Mouse (Mus musculus) CD4-positive helper T cell, adult 2 months (primary cell): ENCODE results near the gene 2900011O08Rik.

ENCODE experiments used
- DNase-seq: peaks from one replicate; pipeline ENCODE4 v3.0.0-alpha.2; 2012; ENCODE audit warnings: low read depth, missing footprints, low spot score

The 2900011O08Rik gene

DNA sequence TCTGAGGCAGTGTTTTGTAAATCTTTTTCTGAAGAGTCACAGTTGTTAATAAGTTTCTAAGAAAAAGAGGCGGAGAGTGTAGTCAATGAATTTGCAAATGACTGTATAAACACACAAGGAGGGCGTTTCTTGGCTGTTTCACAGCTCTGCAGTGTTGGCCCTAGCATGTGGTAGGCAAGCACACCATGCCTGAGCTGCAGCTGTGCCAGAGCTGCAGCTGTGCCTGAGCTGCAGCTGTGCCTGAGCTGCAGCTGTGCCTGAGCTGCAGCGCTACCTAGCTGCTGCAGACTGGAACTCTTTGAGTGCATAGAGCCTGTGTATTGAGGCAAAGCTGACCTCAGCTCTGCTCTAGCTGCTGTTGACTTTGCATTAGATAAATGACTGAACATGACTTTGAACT lies 17.8 kb downstream of the 2900011O08Rik start:
- no peak for DNase-seq

DNA sequence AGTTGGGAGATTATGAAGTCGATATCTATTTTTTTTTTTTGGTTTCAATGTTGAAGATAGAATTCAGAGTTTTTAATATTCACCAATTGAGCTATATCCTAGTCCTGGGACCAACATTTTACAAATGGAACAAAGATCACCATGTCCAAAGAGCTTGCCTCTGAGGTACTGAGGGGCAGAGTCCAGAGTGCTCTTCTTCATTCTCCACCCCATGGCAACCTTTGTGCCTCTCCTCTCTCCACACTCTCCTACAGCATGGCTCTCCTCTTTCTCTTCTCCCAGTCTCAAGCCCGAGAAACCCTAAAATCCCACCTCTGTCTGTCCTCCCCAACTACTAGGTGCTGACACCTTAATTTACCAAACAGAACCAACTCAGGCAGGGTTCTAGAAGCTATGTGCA lies 18.3 kb downstream of the 2900011O08Rik start:
- no peak for DNase-seq

- DNase-seq = no peak
These were observed 18.9 kb downstream of the 2900011O08Rik start for GRCm38 (mm10) chr16:14005266-14005665.

DNA sequence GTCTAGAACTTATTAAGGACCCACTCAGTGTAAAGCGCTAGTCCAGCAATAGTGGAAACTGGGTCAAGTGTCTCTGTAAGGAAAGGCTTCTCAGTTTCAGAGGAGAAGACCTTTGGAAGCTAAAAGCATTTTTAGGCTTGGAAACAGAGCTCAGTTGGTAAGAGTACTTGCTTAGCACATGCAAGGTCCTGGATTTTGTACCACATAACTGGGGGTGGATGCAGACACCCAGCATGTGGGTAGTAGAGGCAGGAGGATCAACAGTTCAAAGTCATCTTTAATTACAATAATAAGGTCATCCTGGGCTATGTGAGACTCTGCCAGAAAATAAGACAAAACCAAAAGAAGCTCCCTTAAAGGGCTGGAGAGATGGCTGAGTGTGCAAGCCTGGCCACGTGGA lies 21.7 kb downstream of the 2900011O08Rik start:
- DNase-seq = no peak

DNA sequence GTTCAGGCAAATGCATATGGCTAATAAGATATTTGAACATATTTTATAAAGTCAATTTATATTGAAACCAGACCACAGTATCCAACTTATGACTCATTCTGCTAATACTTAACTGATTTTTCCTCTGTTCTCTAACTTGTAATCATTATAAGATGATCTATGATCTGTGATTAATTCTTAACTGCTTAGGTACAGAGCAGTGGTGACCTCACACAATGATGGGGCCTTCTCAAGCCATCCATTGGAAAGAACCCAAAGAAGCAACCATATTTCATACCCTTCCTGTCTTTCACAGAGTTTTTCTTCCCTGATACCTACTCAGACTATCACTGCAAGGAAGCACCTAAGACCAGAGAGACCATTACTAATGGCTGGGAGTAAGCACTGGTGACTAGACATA lies 22.3 kb downstream of the 2900011O08Rik start:
- DNase-seq = no peak

- no peak for DNase-seq
These were observed 23.6 kb downstream of the 2900011O08Rik start for GRCm38 (mm10) chr16:14009966-14010365.

GRCm38 (mm10) chr16:14017306-14017705 lies 30.9 kb downstream of the 2900011O08Rik start:
- DNase-seq = no peak

GRCm38 (mm10) chr16:14021166-14021822 lies 34.9 kb downstream of the 2900011O08Rik start:
- no peak for DNase-seq

DNA sequence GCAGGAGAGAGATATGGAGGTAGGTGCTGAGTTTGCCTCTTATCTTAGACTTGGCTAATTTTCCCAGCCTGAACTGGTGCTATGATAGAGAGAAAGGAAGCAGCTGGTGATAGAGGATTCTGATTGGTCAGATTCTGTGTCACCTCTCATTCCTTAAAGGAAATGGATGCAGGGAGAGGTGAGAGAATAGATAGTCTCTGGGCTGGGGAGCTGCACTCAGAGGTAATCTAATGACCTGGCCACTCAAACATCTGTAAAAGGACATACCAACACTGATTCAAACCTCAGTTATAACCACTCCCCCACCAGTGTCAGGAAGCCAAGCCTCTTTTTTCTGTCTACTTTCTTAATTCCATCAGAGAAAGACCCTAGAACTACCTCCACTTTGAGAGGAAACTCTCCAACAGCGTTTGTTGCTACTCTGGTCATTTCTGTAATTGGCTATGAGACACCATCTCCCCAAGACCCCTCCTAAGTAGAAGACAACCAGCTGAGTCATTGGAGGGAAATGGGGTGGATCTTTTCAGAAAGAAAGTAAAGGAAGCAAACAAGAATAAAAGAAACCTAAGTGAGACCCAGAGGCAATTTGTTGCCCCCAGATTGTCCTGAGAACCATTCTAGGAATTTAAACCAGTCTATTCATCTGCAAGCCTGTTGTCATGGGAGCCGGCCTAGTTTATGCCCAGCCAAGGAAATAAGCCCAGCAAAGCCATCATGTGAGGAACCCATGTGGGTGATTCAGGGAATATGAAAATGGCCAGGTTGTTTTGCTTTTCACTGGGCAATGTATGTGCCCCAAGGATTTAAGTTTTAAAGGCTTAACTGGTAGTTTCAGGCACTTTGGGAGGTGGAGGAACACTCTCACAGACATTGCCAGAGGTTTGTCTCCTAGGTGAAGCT lies 38.9 kb downstream of the 2900011O08Rik start:
- DNase-seq = no peak

GRCm38 (mm10) chr16:14029072-14029471 lies 42.7 kb downstream of the 2900011O08Rik start:
- no peak for DNase-seq

DNA sequence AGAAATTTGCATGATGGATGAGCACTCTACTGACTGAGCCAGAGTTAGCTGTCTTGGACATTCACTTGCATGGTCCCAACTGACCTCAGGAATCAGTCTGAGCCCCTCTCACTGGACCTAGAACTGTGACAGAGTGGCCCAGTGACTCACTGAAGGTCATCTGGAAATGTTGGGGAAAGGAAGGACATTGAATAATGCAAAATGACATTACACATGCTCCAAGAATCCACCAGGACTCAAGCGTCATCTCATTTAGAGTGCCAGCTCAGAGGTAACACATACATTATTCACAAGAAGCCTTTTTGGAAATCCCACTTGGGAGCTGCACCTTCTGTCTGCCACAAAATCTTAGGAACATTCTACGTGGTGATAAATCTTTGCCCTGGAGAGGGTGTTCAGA lies 43.4 kb downstream of the 2900011O08Rik start:
- no peak for DNase-seq

DNA sequence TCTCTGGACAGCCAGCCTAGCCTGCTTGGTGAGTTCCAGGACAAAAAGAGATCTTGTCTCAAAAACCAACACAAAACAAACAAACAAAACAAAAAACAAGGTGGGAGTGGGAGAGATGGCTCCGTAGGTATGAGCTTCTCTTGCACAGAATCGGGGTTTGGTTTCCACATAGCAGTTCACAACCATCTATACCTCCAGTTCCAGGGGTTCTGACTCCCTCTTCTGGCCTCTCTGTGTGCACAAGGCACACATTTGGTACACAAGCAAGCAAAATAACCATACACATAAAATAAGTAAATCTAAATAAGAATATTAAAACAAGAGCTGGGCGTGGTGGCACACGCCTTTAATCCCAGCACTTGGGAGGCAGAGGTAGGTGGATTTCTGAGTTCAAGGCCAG lies 44.2 kb downstream of the 2900011O08Rik start:
- no peak for DNase-seq

GRCm38 (mm10) chr16:14033076-14033475 lies 46.7 kb downstream of the 2900011O08Rik start:
- no peak for DNase-seq

DNA sequence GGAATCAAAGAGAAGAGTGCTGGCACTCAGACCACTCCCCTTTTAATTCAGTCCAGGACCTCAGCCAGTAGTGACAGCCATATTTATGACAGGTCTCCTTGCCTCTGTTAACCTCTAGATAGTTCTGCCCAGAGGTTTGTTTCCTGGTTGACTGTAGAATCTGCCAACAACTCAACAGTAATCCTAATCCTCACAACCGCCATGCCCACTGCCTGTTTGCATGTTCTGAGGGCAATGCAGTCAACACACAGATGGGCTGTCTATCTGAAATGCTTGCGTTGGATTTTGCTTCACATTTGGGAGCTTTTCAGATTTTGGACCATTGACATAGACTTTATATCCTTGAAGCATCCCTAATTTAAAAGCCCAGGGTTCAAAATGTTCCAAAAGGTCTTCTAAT lies 56.0 kb downstream of the 2900011O08Rik start:
- DNase-seq = no peak

DNA sequence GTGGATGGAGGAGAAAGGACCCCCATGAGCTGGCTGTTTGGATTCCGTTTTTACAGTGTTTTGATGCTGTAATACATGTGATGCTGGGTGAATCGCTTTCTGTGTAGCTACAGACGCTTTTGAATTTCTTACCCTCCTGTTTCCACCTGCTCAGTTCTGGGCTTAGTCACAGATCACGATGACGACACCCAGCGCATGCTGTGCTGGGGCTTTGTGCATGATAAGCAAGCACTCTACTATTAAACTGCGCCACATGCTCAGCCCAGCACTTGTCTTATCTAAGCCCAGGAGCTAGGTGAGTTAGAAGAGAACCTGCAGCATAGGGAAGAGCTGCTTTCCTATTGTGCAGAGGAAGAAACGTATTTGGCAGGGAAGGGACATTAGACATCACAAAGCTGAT lies 58.3 kb downstream of the 2900011O08Rik start:
- DNase-seq = no peak

- no peak for DNase-seq
These were observed 59.9 kb downstream of the 2900011O08Rik start for GRCm38 (mm10) chr16:14046224-14046756.

DNA sequence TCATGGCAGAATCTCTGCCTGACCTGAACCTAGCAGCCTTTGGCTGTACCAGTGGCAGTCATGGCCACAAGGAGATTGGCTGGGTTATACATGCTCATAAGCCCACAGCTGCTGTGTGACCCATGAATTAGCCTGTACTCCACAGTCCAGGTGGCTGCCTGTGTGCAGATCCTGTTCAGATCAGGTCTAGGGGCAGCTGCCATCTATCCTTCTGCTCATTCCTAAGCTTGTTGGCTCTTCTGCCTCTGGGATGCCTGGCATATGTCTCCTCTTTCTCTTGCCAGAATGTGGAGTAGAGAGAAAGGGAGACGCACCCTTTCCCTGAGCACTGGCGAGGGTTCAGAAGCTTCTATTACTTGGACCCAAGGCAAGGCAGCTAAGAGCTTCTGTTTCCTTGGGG lies 65.8 kb downstream of the 2900011O08Rik start:
- DNase-seq = no peak

DNA sequence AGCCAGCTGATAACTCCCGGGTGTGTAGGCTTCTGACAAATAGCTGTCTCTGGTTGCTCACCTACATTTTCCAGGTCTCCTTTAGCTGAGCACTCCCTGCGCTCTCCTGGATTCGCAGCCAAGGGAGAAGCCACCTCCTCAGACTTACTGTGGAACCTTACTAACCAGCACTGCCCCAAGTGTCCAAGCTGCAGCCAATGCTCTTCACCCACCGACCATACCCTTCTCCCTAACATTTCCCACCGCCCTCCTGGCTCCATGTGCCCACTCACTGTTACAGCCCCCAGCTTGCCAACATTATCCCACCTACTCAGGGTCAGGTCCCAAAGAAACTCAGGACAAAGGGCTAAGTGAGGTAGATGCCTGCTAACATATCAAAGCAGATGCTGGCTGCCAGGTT lies 66.7 kb downstream of the 2900011O08Rik start:
- DNase-seq = no peak

GRCm38 (mm10) chr16:14055271-14055670 lies 68.9 kb downstream of the 2900011O08Rik start:
- DNase-seq = no peak

- no peak for DNase-seq
These were observed 70.3 kb downstream of the 2900011O08Rik start for GRCm38 (mm10) chr16:14056734-14057133.

- DNase-seq = no peak
These were observed 72.1 kb downstream of the 2900011O08Rik start for GRCm38 (mm10) chr16:14058541-14058940.

GRCm38 (mm10) chr16:14059118-14059854 lies 72.9 kb downstream of the 2900011O08Rik start:
- no peak for DNase-seq
